Mouse (Mus musculus): Measurements from ENCODE around the gene Dpep2nb. TPM values are rescaled to one million over a fixed set of nuclear protein-coding genes. Genes with fewer than 3 reads are reported as not detected.

Gene Dpep2nb
- total RNA-seq, 2 experiments from 2014 or later = not detected

DNA sequence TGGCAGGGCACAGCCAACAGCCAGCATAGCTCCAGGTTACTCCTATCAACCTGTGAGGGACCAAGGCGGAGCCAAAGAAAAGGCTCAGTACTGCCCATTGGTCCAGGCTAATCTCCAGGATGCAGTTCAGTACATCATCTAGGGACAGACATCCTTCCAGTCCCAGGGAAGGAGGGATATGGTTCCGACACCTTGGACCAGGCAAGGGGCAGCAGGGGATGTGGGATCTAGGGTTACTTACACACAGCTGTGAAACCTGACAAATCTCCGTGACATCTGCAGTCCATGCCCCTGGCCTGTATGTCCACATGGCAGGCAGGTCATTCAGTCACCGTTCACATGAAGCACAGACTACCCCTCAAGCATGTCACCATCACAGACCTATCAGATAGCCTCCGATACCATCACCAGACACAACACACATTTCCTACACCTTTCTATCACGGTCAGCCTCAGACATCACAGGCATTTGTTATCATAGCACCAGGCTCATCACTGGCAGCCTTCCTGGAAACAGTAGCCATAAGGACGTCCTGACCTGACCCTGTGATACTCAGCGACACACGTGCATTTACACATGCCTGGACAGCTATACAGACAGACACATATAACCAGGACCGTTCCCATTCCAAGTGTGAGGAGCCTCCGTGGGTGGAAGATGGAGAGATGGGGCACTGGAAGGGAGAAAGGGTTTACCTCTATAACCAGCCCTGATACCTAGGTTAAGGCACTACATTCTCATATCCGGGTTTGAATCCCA lies 41.1 kb downstream of the Dpep2nb start:
- no peak for DNase-seq (ENCODE audit: low spot score in 2 of 2)

DNA sequence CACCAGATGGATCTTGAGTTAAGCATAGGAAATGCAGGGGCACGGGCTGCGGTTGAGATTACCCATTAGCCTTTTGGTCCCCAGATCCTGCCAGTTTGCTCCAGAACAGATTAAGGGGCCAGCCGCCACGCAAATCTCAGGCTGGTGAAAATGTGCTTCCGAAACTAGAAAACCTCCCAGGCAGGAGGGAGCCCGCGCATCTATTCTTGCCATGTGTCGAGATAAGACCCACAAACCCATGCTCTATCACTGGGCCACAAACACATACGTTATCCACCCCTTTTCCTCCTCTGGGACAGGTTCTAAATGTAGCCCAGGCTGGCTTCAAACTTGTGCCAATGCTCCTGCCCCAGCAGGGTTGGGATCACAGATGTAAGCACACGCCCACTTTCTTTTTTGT lies 44.2 kb downstream of the Dpep2nb start:
- DNase-seq (ENCODE audit: low spot score in 2 of 2) = no peak

DNA sequence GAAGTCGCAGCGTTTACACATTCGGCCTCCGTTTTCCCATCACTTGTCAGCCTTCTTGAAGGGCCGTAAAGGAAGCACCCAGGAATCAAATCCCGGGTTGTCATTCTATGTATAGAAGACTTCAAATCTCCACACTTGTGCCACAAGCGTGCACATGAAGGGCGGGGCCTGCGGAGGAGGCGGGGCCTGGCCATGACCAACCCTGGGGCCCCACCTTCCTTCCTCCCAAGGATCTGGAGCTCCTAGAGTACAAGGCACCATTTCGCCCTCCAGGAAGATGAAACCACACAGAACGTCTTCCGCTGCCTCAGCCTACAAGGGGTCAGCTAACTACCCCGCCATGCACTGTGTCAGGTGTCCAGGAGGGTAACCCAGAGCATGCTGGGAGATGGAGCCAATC lies 44.7 kb downstream of the Dpep2nb start:
- DNase-seq (ENCODE audit: low spot score in 2 of 2) = no peak

DNA sequence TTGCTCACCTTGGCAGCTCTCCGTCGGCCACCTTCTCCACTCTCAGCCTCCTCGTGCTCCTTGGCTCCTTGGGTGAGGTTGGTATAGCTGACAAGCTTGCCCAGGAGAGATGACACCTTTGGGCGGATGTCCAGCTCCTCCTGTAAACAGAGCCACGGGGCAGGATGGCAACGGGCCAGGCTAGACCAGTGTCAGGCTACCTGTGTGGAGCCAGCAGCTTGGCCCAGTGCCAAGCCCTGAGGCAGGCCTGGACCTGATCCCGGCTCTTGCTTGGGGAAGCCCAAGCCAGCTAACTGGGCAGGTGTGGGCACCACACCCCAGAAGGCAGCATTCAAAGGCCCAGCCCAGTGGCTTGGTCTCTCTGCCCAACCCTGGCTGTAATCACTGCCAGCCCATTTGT lies 46.4 kb downstream of the Dpep2nb start:
- no peak for DNase-seq (ENCODE audit: low spot score in 2 of 2)

DNA sequence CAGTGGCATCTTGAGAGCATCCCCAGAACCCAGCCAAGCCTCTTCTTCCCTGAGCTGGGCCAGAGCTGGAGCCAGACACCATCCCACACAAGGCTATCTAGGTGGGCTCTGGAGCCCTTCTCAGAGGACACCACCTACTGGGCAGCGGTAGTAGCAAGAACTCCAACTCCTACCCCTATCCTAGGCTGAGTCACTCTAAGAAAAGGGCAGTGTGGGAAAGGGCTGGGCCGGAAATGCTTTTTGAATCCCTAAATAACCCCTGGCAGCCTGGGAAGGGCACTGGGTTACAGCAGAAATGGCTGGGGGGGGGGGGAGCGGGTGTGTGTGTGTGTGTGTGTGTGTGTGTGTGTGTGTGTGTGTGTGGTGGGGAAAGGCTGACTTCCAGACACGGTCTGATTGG lies 48.0 kb downstream of the Dpep2nb start:
- no peak for DNase-seq (ENCODE audit: low spot score in 2 of 2)

DNA sequence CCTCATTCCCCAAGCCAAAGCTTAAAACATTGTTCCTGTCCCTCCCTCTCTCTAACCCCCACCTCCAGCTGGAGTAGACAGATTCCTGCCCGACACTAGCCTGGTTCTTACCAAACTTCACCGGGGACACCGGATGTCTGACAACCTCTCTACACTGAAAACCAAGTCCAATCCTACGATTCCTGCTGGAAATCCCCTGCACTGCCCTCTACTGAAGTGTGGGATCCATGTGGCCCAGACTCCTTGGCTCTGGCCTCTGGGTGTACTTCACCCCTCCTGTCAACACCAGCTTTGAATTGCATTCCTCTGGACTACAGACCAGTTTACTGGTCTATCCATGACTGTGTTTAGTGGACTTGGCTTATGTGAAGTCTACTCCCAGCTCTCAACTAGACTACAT lies 49.2 kb downstream of the Dpep2nb start:
- DNase-seq (ENCODE audit: low spot score in 2 of 2) = no peak

DNA sequence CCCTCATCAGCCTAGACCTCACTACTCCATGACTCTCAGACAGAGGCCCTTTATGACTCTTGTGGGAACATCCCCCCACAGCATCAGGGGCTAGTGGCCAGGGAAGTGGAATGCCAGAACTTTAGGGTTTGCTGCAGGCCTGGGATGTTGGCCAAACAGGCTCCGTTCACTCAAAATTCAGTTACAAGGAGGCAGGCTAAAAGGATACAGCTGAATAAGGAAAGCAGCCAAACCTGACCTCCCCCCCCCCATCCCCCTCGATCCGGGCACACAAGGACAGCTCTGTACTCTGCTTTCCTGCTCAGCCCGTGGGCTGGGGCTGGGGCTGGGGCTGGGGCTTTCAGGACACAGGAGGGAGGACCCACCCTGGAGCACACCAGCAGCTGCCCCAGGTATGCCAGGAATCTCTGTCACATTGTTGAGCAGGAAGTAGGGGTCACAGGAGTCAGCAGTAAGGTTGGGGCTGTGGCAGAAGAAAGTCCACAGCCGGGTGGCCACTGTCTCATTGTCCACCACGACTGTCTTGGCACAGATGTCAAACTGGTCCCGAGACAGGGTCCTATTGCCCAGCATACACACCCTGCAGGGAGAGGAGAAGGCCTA lies 54.6 kb downstream of the Dpep2nb start:
- DNase-seq (ENCODE audit: low spot score in 2 of 2) = peak in 1 of 2 experiments; percentile 61

DNA sequence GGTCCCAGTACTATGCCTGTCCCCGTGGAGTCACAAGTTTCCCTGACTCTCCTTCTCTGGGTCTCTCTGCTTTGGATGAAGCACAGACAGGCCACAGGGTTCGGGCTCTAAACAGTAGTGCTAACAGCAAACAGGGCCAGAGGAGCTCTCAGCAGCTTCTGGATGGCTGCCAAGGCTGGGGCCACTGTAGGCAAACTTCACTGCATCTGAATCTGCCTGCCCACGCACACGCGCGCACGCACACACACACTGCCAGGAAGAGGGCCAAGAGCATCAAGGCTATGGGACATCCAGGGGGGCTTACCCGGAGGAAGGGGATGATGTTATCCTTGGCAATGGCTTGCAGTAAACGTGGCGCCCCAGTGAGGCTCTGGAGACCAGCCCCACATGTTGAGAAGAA lies 56.4 kb downstream of the Dpep2nb start:
- DNase-seq (ENCODE audit: low spot score in 2 of 2) = peak in 1 of 2 experiments; percentile 58

Small RNAs within 50 kb of the gene (microRNA-seq; reads per million reads assigned to microRNA genes)
- gene Mir7074 = 0 reads per million in 2 experiments

Other genes starting within 250 kb of the Dpep2nb start
- 10 to 100 TPM; 19.0 to 23.3 TPM for gene Gfod2, start 247.3 kb downstream of the Dpep2nb start, total RNA-seq (2021)
- 10 to 100 TPM; 24.7 to 25.7 TPM for gene Ranbp10, start 178.6 kb downstream of the Dpep2nb start, total RNA-seq (2021)
- under 1 TPM in 1 of 2 experiments, not detected in 1; 0.25 TPM for gene Tsnaxip1, start 178.2 kb downstream of the Dpep2nb start, total RNA-seq (2021)
- gene Cenpt, start 152.7 kb downstream of the Dpep2nb start, total RNA-seq (2021) = 10 to 100 TPM; 12.6 to 12.9 TPM
- 10 to 100 TPM; 43.0 to 46.5 TPM for gene Thap11, start 150.8 kb downstream of the Dpep2nb start, total RNA-seq (2021)
- 10 to 100 TPM; 29.0 to 41.5 TPM for gene Nutf2, start 145.4 kb downstream of the Dpep2nb start, total RNA-seq (2021)
- gene Edc4, start 125.1 kb downstream of the Dpep2nb start, total RNA-seq (2021) = 10 to 100 TPM; 63.6 to 67.4 TPM
- under 1 TPM; 0.57 to 0.99 TPM for gene Nrn1l, start 112.4 kb downstream of the Dpep2nb start, total RNA-seq (2021)
- 1 to 10 TPM; 6.5 to 7.3 TPM for gene Pskh1, start 105.5 kb downstream of the Dpep2nb start, total RNA-seq (2021)
- 1 to 10 TPM; 1.1 to 1.8 TPM for gene Ctrl, start 72.1 kb downstream of the Dpep2nb start, total RNA-seq (2021)
- 10 to 100 TPM; 62.5 to 74.3 TPM for gene Psmb10, start 67.5 kb downstream of the Dpep2nb start, total RNA-seq (2021)
- gene Lcat, start 62.6 kb downstream of the Dpep2nb start, total RNA-seq (2021) = 10 to 100 TPM; 31.7 to 38.4 TPM
- 10 to 100 TPM; 18.6 to 20.8 TPM for gene Slc12a4, start 39.9 kb downstream of the Dpep2nb start, total RNA-seq (2021)
- not detected for gene Dpep3, start 26.5 kb downstream of the Dpep2nb start, total RNA-seq (2021)
- gene Dus2, start 14.6 kb downstream of the Dpep2nb start, total RNA-seq (2021) = 10 to 100 TPM; 15.6 to 16.2 TPM
- 10 to 100 TPM; 14.3 to 15.4 TPM for gene Ddx28, start 5.9 kb upstream of the Dpep2nb start, total RNA-seq (2021)
- gene Nfatc3, start 52.9 kb upstream of the Dpep2nb start, total RNA-seq (2021) = 10 to 100 TPM; 10.9 to 12.0 TPM
- under 1 TPM in 1 of 2 experiments, not detected in 1; 0.12 TPM for gene Esrp2, start 131.0 kb upstream of the Dpep2nb start, total RNA-seq (2021)
- gene Pla2g15, start 144.4 kb upstream of the Dpep2nb start, total RNA-seq (2021) = 10 to 100 TPM; 22.8 to 25.6 TPM
- 10 to 100 TPM; 18.6 to 20.8 TPM for gene Slc7a6, start 162.9 kb upstream of the Dpep2nb start, total RNA-seq (2021)
- gene Slc7a6os, start 205.0 kb upstream of the Dpep2nb start, total RNA-seq (2021) = 10 to 100 TPM; 24.5 to 26.5 TPM
- 10 to 100 TPM; 31.2 to 37.2 TPM for gene Prmt7, start 205.0 kb upstream of the Dpep2nb start, total RNA-seq (2021)